Mouse (Mus musculus) hindbrain, embryonic 12.5 days (tissue): ENCODE results near the gene Mfn2. TPM values are rescaled to one million over a fixed set of nuclear protein-coding genes. Genes with fewer than 3 reads are reported as not detected.

ENCODE experiments used
- ATAC-seq: fragments of 200-750 bp; cut with Nextera tagmentation; 2 replicates; pipeline ENCODE4 v1.8.0; 2017; ENCODE audit warnings: moderate TSS enrichment; ENCODE audit not compliant: low FRiP score
- H3K27ac ChIP-seq: fragments of 300-500 bp; sonication (generic); 2 replicates; pipeline ENCODE4 v1.5.1; 2016; ENCODE audit warnings: mild to moderate bottlenecking
- H3K27me3 ChIP-seq: fragments of 300-500 bp; sonication (generic); 2 replicates; pipeline ENCODE4 v1.6.1; 2016; ENCODE audit warnings: mild to moderate bottlenecking
- H3K36me3 ChIP-seq: fragments of 300-500 bp; sonication (generic); 2 replicates; pipeline ENCODE4 v1.6.1; 2016; ENCODE audit warnings: mild to moderate bottlenecking
- H3K4me1 ChIP-seq: fragments of 300-500 bp; sonication (generic); 2 replicates; pipeline ENCODE4 v1.6.1; 2016
- H3K4me2 ChIP-seq: fragments of 300-500 bp; sonication (generic); replicated peaks from 2 replicates; pipeline ENCODE4 v1.6.1; 2016; ENCODE audit warnings: mild to moderate bottlenecking
- H3K4me3 ChIP-seq: fragments of 300-500 bp; sonication (generic); 2 replicates; pipeline ENCODE4 v1.5.1; 2016; ENCODE audit warnings: mild to moderate bottlenecking
- H3K9ac ChIP-seq: fragments of 300-500 bp; sonication (generic); 2 replicates; pipeline ENCODE4 v1.6.1; 2016; ENCODE audit warnings: mild to moderate bottlenecking, moderate library complexity
- H3K9me3 ChIP-seq: fragments of 300-500 bp; sonication (generic); replicated peaks from 2 replicates; pipeline ENCODE4 v1.6.1; 2016; ENCODE audit warnings: mild to moderate bottlenecking
- WGBS: fragments of 180-500 bp; shearing (Covaris S2); methylation state at CpG from one replicate; pipeline ENCODE4 v1.1.7; 2016; 5-methylcytosine and 5-hydroxymethylcytosine counted together
- polyA plus RNA-seq: library from polyadenylated mRNA; unstranded; fragments of >200 nt; fragmentation: Nextera tagmentation; extraction: Ambion mirVana; gene quantifications from 2 replicates; pipeline ENCODE4 v1.2.1, GENCODE M21; 2016

The Mfn2 gene
- polyA plus RNA-seq, result 69.7 and 73.1 TPM in 2 replicates

DNA sequence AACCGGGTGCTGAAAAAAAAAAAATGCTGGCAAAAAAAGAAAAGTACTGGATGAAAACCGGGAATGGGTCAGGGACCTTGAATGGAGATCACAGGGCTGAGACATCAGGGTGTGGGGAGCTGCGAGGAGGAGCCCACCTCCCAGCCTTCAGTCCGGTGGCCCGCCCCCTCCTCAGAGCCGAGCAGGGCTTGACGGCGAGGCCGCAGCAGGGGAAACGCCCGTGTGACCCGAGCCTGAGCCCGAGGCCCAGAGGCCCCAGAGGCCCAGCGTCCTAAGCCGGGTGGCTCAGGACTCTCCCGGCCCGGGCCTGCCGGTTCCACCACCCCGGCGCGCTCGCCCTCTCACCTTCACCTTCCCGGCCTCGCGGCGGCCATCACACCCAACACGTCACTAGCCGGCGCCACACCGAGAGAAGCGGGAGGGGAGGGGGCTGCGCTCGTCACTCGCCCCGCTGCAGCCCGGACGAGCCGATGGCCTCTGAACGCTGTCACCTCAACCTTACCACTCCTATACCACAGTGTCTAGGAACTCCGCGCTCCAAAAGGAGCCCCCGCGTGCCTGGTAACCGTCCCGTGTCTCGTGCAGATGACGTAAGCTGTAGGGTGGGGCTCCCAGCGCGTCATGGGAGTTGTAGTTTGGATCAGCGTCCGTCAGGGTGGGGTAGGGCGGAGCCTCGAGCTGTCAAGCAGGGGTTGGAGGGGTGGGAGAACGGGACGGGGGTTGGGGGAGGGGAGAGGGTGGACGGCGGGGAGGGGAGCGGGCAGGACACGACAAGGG, at the start of gene Mfn2:
Gene Mfn2, minus strand, starts transcription at position 392 of the 777 bp plus-strand sequence.
- peak; percentile 94 for ATAC-seq
- peak within 1 kb of the TSS; percentile 87 for H3K27ac ChIP-seq
- H3K36me3 ChIP-seq, result peaks cover 28% of the 10 kb centered on the region
- H3K4me2 ChIP-seq, result peak within 1 kb of the TSS; percentile 74
- peak within 1 kb of the TSS; percentile 93 for H3K4me3 ChIP-seq
- H3K4me1 ChIP-seq, result peaks cover 15% of the 10 kb centered on the region
- peak within 1 kb of the TSS; percentile 91 for H3K9ac ChIP-seq
- H3K27me3 ChIP-seq, result no peaks in the 10 kb centered on the region
- under 1% methylated on average over 59 of the region's 59 CpGs for WGBS
- H3K9me3 ChIP-seq, result no peaks in the 10 kb centered on the region

DNA sequence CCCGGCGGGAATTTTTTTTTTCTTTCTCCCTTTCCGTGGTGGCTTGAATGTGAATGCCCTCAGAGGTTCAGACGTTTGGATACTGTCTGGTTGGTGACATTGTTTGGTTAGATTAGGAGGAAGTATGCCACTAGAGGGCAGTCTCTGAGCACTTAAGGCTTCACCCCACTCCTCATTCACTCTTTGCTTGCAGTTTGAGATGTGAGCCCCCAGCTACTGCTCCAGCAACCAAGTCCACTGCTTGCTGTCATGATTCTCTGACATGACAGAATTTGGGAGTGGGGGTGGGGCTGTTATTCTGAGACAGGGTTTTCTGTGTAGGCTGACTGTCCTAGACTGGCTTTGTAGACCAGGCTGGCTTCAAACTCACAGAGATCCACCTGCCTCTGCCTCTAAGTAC, 49.1 kb upstream of the Mfn2 start:
- H3K9me3 ChIP-seq, result no peaks in the 10 kb centered on the region
- WGBS, result 13% methylated on average over 4 of the region's 4 CpGs
- H3K4me1 ChIP-seq, result no peaks in the 10 kb centered on the region
- no peak overlapping the region for H3K4me3 ChIP-seq
- 0 out of 2 replicates have a peak, but pooled peaks cover 3% of the 10 kb centered on the region for H3K36me3 ChIP-seq
- H3K9ac ChIP-seq, result no peak overlapping the region
- H3K27ac ChIP-seq, result no peak overlapping the region
- no peaks in the 10 kb centered on the region for H3K27me3 ChIP-seq
- no peak overlapping the region for H3K4me2 ChIP-seq
- no peak for ATAC-seq

DNA sequence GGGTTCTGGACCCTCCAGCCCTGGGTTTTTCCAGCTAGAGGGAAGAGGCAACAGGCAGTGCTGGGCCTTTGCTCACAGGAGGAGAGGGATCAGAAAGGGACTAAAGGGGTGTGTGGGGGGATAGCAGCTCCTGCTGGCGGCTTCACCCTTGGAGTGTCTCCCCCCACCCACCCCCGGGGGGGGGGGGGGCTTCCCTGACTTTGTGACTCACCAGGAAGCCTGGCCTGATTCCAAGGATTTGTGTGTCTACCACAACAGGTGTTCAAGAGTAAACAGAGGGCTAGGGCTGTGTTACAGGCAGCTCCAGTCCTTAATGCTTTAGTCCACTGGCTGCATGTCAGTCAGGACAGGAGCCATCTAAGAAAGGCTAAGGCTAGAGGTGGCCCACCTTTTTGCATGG, 43.0 kb upstream of the Mfn2 start:
- Histone ChIP-seq H3K4me1 (peaks cover 13% of the 10 kb centered on the region), H3K4me2 (no peak overlapping the region), H3K9me3 (no peaks in the 10 kb centered on the region), H3K27me3 (no peaks in the 10 kb centered on the region), H3K36me3 (peaks cover 53% of the 10 kb centered on the region), H3K9ac (no peak overlapping the region), H3K27ac (no peak overlapping the region), H3K4me3 (no peak overlapping the region)
- no peak for ATAC-seq
- WGBS, result 68% methylated on average over 2 of the region's 2 CpGs

- Histone ChIP-seq H3K4me1 (peaks cover 26% of the 10 kb centered on the region), H3K27ac (no peak overlapping the region), H3K36me3 (peaks cover 47% of the 10 kb centered on the region), H3K4me2 (peak overlapping the region; percentile 15), H3K9ac (no peak overlapping the region), H3K27me3 (no peaks in the 10 kb centered on the region), H3K4me3 (no peak overlapping the region), H3K9me3 (no peaks in the 10 kb centered on the region)
- ATAC-seq, result no peak
- WGBS, result 85% methylated on average over 1 of the region's 1 CpGs
These were observed 38.5 kb upstream of the Mfn2 start for GRCm38 (mm10) chr4:147943005-147943404.

GRCm38 (mm10) chr4:147941045-147942020, 36.8 kb upstream of the Mfn2 start:
- WGBS, result 8% methylated on average over 81 of the region's 88 CpGs
- peak; percentile 46 for ATAC-seq
- H3K27ac ChIP-seq, result peak overlapping the region; percentile 79

DNA sequence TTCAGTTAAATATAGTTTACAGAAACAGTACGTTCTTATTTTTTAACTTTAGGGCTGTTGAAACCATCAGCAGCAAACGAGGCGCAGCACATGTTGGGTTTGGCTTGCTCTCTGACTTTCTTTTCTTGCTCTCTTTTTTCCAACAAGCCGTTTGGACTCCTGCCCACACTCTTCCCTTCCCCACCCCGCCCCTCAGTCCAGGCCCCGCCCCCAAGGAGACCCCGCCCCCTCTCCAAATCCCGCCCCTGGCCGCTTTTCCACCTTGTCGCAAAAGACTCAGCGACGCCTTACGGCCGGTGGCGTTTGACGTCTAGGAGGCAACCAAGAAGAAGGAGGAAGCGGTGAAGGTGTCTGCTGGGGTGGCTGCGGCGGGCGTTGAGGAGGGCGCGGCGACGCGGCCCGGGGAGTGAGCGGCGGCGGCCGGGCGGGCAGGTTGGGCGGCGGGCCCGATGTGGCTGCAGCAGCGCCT, 36.1 kb upstream of the Mfn2 start, which contains the start of gene 2510039O18Rik:
Gene 2510039O18Rik, plus strand, starts transcription at position 320 of the 469 bp plus-strand sequence.
- Histone ChIP-seq H3K9me3 (no peaks in the 10 kb centered on the region), H3K27ac (peak within 1 kb of the TSS; percentile 79), H3K4me1 (peaks cover 28% of the 10 kb centered on the region), H3K4me3 (peak within 1 kb of the TSS; percentile 100), H3K27me3 (no peaks in the 10 kb centered on the region), H3K36me3 (peaks cover 26% of the 10 kb centered on the region), H3K4me2 (peak within 1 kb of the TSS; percentile 100), H3K9ac (peak within 1 kb of the TSS; percentile 97)
- 2% methylated on average over 28 of the region's 35 CpGs for WGBS
- peak; percentile 46 for ATAC-seq

More at GRCm38 (mm10) chr4:147941045-147942020, 36.8 kb upstream of the Mfn2 start:
- H3K4me3 ChIP-seq, result peak overlapping the region; percentile 100
- no peaks in the 10 kb centered on the region for H3K27me3 ChIP-seq
- H3K36me3 ChIP-seq, result peaks cover 33% of the 10 kb centered on the region
- H3K4me1 ChIP-seq, result peaks cover 31% of the 10 kb centered on the region
- peak overlapping the region; percentile 97 for H3K9ac ChIP-seq
- peak overlapping the region; percentile 100 for H3K4me2 ChIP-seq
- no peaks in the 10 kb centered on the region for H3K9me3 ChIP-seq

- Histone ChIP-seq H3K9ac (no peak overlapping the region), H3K4me2 (peak overlapping the region; percentile 100), H3K4me1 (peaks cover 28% of the 10 kb centered on the region), H3K9me3 (no peaks in the 10 kb centered on the region), H3K27ac (peak overlapping the region; percentile 79), H3K36me3 (peaks cover 21% of the 10 kb centered on the region), H3K4me3 (no peak overlapping the region), H3K27me3 (no peaks in the 10 kb centered on the region)
- WGBS, result 51% methylated on average over 9 of the region's 9 CpGs
- peak; percentile 63 for ATAC-seq
These were observed 35.6 kb upstream of the Mfn2 start for GRCm38 (mm10) chr4:147940111-147940510.

DNA sequence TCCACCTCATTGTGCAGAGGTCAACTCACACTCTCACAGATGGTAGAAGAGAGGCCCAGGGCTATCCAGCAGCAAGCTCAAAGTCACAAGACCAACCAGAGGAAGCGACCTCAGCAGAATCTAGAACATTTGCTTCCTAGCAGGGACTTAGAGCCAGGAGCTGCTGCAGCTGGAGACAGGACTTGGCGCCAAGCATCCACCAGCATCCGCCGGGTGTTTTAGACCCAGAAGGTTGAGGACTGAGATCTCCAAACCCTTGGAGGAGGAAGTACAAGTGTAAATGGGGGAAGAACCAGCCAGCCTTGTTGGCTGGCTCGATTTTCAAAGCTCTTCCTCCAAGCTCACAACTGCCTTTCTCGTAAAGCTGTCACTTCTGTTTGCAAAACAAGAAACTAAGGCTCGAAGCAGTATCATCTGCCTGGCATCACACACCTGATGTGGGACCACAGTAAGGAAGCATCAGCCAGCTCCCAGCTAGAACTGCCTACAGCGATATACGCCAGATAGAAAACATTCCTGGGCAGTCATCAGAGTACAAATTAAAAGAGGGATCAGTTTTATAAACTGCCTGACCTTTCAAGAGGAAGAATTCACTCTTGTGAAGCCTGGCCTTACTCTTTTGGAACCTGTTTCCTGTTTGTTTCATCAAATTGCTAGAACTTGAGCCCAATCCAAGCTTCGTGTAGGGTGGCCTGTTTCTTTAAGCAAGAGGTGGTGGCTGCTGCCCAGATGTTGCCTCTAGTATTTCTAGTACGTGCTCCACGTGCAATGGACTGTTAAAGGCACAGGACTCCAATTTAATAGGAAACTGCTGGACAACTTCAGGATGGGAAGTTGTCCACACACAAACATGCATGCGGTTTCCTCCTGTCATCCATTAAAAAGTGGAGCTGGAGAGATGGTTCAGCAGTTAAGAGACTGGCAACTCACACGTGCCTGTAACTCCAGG, 33.9 kb upstream of the Mfn2 start:
- WGBS, result 71% methylated on average over 14 of the region's 14 CpGs
- Histone ChIP-seq H3K27ac (no peak overlapping the region), H3K9ac (no peak overlapping the region), H3K4me1 (peaks cover 30% of the 10 kb centered on the region), H3K27me3 (no peaks in the 10 kb centered on the region), H3K36me3 (peaks cover 8% of the 10 kb centered on the region; the same call in 1 of the 2 replicates), H3K4me2 (no peak overlapping the region), H3K9me3 (no peaks in the 10 kb centered on the region), H3K4me3 (no peak overlapping the region)
- ATAC-seq, result no peak

DNA sequence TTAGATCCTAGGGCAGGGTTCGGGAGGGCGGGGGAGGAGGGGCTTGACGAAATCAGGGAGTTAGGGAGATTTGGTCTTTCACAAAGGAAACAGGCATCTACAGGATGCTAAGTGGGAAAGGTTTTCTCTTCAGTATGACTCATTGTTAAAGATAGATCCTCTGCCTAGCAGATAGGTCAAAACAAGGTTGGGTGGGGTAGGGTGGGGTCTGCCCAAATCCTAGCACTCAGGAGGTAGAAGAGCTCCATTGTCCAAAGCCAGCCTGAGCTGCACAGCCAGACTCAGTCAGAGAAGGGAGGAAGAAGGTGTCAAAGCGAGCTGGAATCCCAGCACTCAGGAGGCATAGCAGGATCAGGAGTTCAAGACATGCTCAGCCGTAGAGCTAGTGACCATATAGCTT, 33.0 kb upstream of the Mfn2 start:
- Histone ChIP-seq H3K27me3 (no peaks in the 10 kb centered on the region), H3K9ac (no peak overlapping the region), H3K27ac (no peak overlapping the region), H3K4me1 (peaks cover 24% of the 10 kb centered on the region), H3K4me2 (no peak overlapping the region), H3K9me3 (no peaks in the 10 kb centered on the region), H3K36me3 (no peaks in the 10 kb centered on the region), H3K4me3 (no peak overlapping the region)
- no peak for ATAC-seq
- 51% methylated on average over 5 of the region's 5 CpGs for WGBS

- H3K4me1 ChIP-seq, result peaks cover 19% of the 10 kb centered on the region
- peak overlapping the region; percentile 62 for H3K4me3 ChIP-seq
- no peaks in the 10 kb centered on the region for H3K36me3 ChIP-seq
- H3K9me3 ChIP-seq, result no peaks in the 10 kb centered on the region
- peak overlapping the region; percentile 77 for H3K9ac ChIP-seq
- no peak for ATAC-seq
- peak overlapping the region; percentile 81 for H3K4me2 ChIP-seq
- H3K27ac ChIP-seq, result no peak overlapping the region
- H3K27me3 ChIP-seq, result no peaks in the 10 kb centered on the region
- 41% methylated on average over 3 of the region's 3 CpGs for WGBS
These were observed 32.5 kb upstream of the Mfn2 start for GRCm38 (mm10) chr4:147937021-147937420.

DNA sequence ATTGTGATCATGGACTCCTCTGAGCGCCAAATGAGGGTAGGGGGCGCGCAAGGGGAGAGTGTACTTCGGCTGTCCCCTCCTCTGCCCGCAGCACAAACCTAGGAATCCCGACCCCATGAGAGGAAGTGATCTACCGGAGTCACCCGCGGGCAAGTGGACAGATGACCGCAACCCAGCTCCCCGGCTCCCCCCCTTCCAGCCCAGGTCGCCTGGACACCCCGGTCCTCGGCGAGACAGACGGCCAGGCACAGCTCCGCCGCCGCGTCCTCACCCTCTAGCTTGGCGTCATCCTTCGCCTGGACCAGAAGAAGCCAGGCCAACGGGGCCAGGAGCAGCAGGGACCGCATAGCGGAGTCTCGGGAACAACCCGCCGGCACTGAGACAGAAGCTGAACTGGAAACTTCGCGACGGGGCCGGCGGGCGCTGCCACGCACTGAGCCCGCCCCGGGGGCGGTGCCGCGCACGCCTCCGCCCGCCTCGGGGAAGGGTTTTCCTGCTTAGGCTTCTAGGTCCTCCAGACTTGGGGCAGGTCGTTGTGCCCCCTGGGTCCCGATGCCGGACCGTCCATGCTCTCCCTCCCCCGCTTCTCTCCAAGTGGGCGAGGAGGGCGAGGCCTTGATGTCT, 31.9 kb upstream of the Mfn2 start, which contains the start of gene Plod1:
Gene Plod1, minus strand, starts transcription at position 437 of the 624 bp plus-strand sequence.
- Histone ChIP-seq H3K4me3 (peak within 1 kb of the TSS; percentile 62), H3K27me3 (no peaks in the 10 kb centered on the region), H3K4me2 (peak within 1 kb of the TSS; percentile 81), H3K9me3 (no peaks in the 10 kb centered on the region), H3K4me1 (peaks cover 13% of the 10 kb centered on the region), H3K36me3 (no peaks in the 10 kb centered on the region), H3K9ac (peak within 1 kb of the TSS; percentile 77), H3K27ac (peak within 1 kb of the TSS; percentile 68; the same call in 1 of the 2 replicates)
- under 1% methylated on average over 47 of the region's 51 CpGs for WGBS
- ATAC-seq, result peak; percentile 40
